Mouse (Mus musculus) bone marrow macrophage, adult 2 months (primary cell): ENCODE results near the gene C1rl.
"Not testable (repeated sequence)": the region's sequence is repeated elsewhere in the genome, so short reads cannot be mapped to it uniquely, and the experiment has no call there.

Experiments used
- CTCF ChIP-seq: IDR thresholded peaks from 2 replicates; pipeline ENCODE4 v1.5.1; 2012; ENCODE audit warnings: low read depth, mild to moderate bottlenecking, low read length, moderate library complexity
- POLR2A ChIP-seq: IDR thresholded peaks from 2 replicates; pipeline ENCODE4 v1.6.1; 2012; ENCODE audit warnings: mild to moderate bottlenecking, low read depth, low read length, borderline replicate concordance

DNA sequence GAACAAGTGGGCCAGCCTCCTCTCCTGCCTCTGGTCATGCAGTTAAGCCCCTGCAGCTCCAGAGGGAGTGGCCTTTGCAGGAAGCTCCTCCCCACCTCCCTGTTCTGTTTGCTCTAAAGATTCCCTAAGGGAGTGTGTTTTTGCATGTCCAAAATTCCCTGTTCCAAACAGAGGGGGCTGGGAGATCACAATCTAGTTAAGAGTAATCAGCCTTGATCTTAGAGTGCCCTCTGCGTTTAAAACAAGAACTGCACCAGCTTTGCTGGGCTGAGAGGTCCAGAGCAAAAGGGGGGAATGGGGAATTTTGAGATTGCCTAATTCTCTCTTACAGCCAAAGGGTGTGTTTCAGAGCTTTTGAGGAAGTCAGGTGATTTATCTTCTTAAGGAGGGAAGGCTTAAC lies 49.4 kb downstream of the C1rl start, which contains the start of gene C1s1:
- TF ChIP-seq CTCF, POLR2A: not testable (repeated sequence)
